Mouse (Mus musculus) thymus, adult 2 months (tissue): ENCODE data around the gene Pacs2.

Source experiments
- CTCF ChIP-seq: fragments of 200-500 bp; IDR thresholded peaks from 2 replicates; pipeline ENCODE4 v1.5.1; 2012; ENCODE audit warnings: mild to moderate bottlenecking, control low read depth, low read length, moderate library complexity, borderline replicate concordance; ENCODE audit not compliant: control insufficient read depth, poor library complexity, insufficient read depth; ENCODE audit errors: extremely low read depth
- POLR2A ChIP-seq: fragments of 200-500 bp; IDR thresholded peaks from 2 replicates; pipeline ENCODE4 v1.6.1; 2012; ENCODE audit warnings: mild to moderate bottlenecking, low read length, control low read depth, moderate library complexity; ENCODE audit not compliant: control insufficient read depth, poor library complexity, insufficient read depth; ENCODE audit errors: extremely low read depth

DNA sequence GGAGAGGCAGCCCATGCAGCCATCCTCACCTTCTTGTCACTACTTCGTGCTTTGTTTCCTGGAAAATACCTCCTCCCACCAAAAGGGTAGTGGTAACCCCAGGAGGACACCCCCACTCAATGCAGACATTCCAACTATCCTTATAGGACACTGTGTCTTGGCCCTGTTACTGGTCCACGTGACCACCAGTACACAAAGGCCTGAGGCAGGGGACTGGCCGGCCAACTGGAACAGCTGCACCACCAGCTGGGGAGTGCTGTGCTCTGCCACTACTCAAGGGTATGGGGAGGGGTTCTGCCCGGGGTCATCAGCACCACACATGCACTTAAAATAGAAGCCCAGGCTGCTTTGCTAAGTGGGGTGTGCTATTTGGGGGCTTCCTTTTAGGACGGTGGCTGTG, 13.8 kb downstream of the Pacs2 start:
- TF ChIP-seq POLR2A: no peak
- TF ChIP-seq CTCF: no peak
